Mouse (Mus musculus): Measurements from ENCODE around the gene Cntn6.

Gene Cntn6

GRCm38 (mm10) chr6:104492490-104493431, at the start of gene Cntn6:
TSS of gene Cntn6 (plus strand) at chr6:104492790.
- no peak for DNase-seq (ENCODE audit: low spot score in 2 of 2)

GRCm38 (mm10) chr6:104443731-104444130, 48.9 kb upstream of the Cntn6 start:
- DNase-seq (ENCODE audit: low spot score in 2 of 2) = no peak

GRCm38 (mm10) chr6:104470706-104471105, 21.9 kb upstream of the Cntn6 start:
- DNase-seq (ENCODE audit: low spot score in 2 of 2) = no peak

- no peak for DNase-seq (ENCODE audit: low spot score in 2 of 2)
Measured at GRCm38 (mm10) chr6:104479242-104479641, 13.3 kb upstream of the Cntn6 start.

- DNase-seq (ENCODE audit: low spot score in 2 of 2) = no peak
Measured at GRCm38 (mm10) chr6:104493459-104493858, 869 bp downstream of the Cntn6 start.

- DNase-seq (ENCODE audit: low spot score in 2 of 2) = no peak
Measured at GRCm38 (mm10) chr6:104495801-104496200, 3.2 kb downstream of the Cntn6 start.

- no peak for DNase-seq (ENCODE audit: low spot score in 2 of 2)
Measured at GRCm38 (mm10) chr6:104563993-104564392, 71.4 kb downstream of the Cntn6 start.

GRCm38 (mm10) chr6:104569564-104569963, 77.0 kb downstream of the Cntn6 start:
- no peak for DNase-seq (ENCODE audit: low spot score in 2 of 2)

- DNase-seq (ENCODE audit: low spot score in 2 of 2) = no peak
Measured at GRCm38 (mm10) chr6:104588028-104588427, 95.4 kb downstream of the Cntn6 start.

- DNase-seq (ENCODE audit: low spot score in 2 of 2) = no peak
Measured at GRCm38 (mm10) chr6:104600838-104601397, 108.3 kb downstream of the Cntn6 start.

- no peak for DNase-seq (ENCODE audit: low spot score in 2 of 2)
Measured at GRCm38 (mm10) chr6:104602894-104603293, 110.3 kb downstream of the Cntn6 start.

- no peak for DNase-seq (ENCODE audit: low spot score in 2 of 2)
Measured at GRCm38 (mm10) chr6:104603371-104603770, 110.8 kb downstream of the Cntn6 start.

- DNase-seq (ENCODE audit: low spot score in 2 of 2) = no peak
Measured at GRCm38 (mm10) chr6:104605214-104605613, 112.6 kb downstream of the Cntn6 start.

GRCm38 (mm10) chr6:104653518-104653917, 160.9 kb downstream of the Cntn6 start:
- DNase-seq (ENCODE audit: low spot score in 2 of 2) = no peak

- DNase-seq (ENCODE audit: low spot score in 2 of 2) = no peak
Measured at GRCm38 (mm10) chr6:104668701-104669100, 176.1 kb downstream of the Cntn6 start.

- DNase-seq (ENCODE audit: low spot score in 2 of 2) = no peak
Measured at GRCm38 (mm10) chr6:104674249-104674648, 181.7 kb downstream of the Cntn6 start.

GRCm38 (mm10) chr6:104679809-104680495, 187.4 kb downstream of the Cntn6 start:
- DNase-seq (ENCODE audit: low spot score in 2 of 2) = no peak

- DNase-seq (ENCODE audit: low spot score in 2 of 2) = no peak
Measured at GRCm38 (mm10) chr6:104687980-104688379, 195.4 kb downstream of the Cntn6 start.

- no peak for DNase-seq (ENCODE audit: low spot score in 2 of 2)
Measured at GRCm38 (mm10) chr6:104688439-104689125, 196.0 kb downstream of the Cntn6 start.

GRCm38 (mm10) chr6:104728571-104728970, 236.0 kb downstream of the Cntn6 start:
- no peak for DNase-seq (ENCODE audit: low spot score in 2 of 2)

GRCm38 (mm10) chr6:104734256-104734655, 241.7 kb downstream of the Cntn6 start:
- no peak for DNase-seq (ENCODE audit: low spot score in 2 of 2)

GRCm38 (mm10) chr6:104738999-104739398, 246.4 kb downstream of the Cntn6 start:
- no peak for DNase-seq (ENCODE audit: low spot score in 2 of 2)
